Mouse (Mus musculus): ENCODE data around the gene Msi1. TPM values are rescaled to one million over a fixed set of nuclear protein-coding genes. Genes with fewer than 3 reads are reported as not detected.

Msi1 gene
- total RNA-seq, 2 experiments from 2014 or later: 27.0 to 33.2 TPM

DNA sequence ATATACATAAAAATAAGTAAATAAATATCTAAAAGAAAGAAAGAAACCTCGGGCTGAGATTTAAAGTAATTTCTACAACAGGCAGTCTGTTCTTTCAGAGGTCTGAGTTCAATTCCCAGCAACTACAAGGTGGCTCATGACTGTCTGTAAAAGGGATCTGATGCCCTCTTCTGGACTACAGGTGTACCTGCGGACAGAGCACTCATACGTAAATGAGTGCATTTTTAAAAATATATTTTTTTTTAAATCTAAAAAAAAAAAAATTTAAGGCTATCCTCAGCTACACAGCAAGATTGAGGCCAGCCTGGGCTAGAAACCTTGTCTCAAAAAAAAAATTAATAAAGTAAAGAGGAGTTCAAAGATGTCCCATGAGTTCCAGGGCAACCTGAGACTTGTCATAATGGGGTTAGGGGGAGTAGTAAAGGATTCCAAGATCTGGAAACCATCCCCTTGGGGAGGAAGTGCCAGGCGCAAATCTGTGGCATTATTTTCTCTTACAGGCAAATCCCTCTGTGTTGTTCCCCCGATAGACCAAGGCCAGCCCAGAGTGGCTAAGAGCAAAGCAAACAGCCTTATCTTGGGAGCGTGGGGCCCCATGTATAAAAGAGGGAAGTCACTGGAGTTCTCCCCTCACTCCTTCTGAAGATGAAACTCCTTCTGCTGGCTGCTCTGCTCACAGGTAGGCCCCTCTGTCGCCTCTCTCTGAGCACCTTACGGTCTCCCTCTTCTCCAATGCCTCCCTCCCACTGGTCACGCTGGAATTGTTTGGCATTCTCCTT, 36.4 kb downstream of the Msi1 start, which contains the start of gene Pla2g1b:
Gene Pla2g1b (plus strand): TSS at position 621 of the 779 bp plus-strand sequence.
- no peak for DNase-seq (ENCODE audit: low spot score in 2 of 2)

DNA sequence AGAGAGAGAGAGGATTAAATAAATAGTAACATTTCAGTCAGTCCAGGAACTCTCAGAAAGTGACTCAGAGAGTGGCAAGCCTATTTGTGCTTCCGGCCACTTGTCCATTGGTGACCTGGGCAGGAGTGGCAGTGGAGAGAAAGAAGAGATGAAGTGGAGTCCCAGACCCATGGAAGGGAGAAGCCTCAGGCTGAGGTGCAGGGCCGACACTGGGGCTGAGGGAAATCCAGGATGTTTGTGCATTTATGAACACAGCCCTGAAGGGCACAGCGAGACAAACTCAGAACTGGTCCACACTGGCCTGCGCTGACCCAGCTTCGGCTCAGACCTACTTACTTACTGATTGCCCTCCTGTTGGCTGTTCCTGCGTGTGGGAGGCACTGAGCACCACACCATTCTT, 40.4 kb downstream of the Msi1 start:
- DNase-seq (ENCODE audit: low spot score in 2 of 2): no peak

GRCm38 (mm10) chr5:115470766-115471531, 41.5 kb downstream of the Msi1 start:
- no peak for DNase-seq (ENCODE audit: low spot score in 2 of 2)

DNA sequence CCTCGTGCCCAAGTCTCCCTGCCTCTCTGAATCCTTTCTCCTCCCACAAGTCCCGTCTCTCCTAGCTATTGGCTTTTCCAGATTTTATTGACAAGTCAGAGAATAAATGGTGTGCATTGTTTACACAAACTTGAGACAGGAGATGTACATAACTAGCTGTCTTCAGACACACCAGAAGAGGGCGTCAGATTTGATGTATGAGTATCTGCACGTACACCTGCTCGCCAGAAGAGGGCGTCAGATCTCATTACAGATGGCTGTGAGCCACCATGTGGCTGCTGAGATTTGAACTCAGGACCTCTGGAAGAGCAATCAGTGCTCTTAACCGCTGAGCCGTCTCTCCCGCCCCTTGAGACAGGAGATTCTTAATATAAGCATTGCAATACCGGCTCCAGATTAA, 43.8 kb downstream of the Msi1 start:
- no peak for DNase-seq (ENCODE audit: low spot score in 2 of 2)

DNA sequence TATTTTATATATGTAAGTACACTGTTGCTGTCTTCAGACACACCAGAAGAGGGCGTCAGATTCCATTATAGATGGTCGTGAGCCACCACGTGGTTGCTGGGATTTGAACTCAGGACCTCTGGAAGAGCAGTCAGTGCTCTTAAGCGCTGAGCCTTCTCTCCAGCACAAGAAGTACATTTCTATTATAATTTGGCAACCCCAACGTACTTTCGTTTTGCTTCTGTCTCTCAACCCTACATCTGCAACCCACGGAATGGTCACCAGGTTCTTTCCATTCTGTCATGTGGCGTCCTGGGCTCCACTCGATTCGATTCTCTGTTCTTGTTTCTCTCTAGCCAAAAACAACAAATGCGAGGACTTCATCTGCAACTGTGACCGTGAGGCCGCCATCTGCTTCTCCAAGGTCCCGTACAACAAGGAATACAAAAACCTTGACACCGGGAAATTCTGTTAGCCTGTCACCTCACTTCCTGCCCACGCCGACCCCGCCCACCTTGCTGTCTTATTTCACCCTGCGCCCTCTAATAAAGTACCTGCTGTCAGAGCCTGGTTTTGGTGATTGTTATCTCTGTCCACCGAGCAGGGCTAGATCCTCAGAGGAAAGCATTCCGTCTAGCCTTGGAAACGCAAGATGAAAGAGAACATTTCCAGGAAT, 44.9 kb downstream of the Msi1 start:
- no peak for DNase-seq (ENCODE audit: low spot score in 2 of 2)

- no peak for DNase-seq (ENCODE audit: low spot score in 2 of 2)
These were observed 46.1 kb downstream of the Msi1 start for GRCm38 (mm10) chr5:115475337-115476106.

DNA sequence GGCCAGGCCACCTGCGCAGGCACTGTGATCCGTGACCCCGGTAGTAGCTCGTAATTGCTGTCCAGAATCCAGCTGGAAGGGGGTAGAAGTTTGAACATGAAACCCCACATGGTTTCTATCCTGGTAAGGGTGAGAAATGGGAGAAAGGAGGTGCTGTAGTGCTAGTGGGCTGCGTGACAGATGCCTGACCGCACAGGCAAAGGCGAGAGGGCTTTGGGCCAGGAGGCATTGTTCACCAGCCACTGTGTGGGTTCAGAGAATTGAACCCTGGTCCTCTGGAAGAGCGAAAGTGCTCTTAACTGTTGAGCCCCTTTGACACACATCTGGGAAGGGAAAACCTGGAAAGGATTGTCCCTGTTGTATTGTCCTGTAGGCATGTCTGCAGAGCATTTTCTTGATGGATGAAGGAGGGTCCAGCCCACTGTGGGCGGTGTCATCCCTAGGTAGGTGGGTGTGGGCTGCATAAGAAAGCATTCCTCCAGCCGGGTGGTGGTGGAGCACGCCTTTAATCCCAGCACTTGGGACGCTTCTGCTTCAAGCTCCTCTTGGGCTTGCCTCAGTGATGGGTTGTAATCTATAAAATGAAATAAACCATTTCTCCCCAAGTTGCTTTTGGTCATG, 46.8 kb downstream of the Msi1 start:
- no peak for DNase-seq (ENCODE audit: low spot score in 2 of 2)

- no peak for DNase-seq (ENCODE audit: low spot score in 2 of 2)
These were observed 50.2 kb downstream of the Msi1 start for GRCm38 (mm10) chr5:115479561-115479960.

DNA sequence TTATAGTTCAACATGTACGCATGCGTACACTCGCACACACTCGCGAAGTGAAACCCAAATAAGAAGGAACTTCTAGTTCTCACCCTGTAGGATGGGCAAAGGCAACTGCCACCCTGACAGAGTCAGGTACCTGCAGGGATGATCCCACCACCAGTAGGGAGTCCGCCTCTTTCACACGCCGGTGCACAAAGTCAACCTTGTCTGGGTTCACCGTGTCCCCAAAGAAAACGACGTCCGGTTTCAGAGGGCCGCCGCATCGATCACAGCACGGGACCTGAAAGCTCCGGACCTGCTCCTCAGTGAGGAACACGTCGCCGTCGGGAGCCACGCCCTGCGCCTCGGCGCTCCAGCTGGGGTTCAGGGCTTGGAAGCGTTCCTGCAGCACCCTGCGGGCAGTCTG, 50.7 kb downstream of the Msi1 start:
- DNase-seq (ENCODE audit: low spot score in 2 of 2): no peak

- DNase-seq (ENCODE audit: low spot score in 2 of 2): no peak
These were observed 53.2 kb downstream of the Msi1 start for GRCm38 (mm10) chr5:115482390-115483265.

GRCm38 (mm10) chr5:115483385-115483784, 54.0 kb downstream of the Msi1 start:
- no peak for DNase-seq (ENCODE audit: low spot score in 2 of 2)

DNA sequence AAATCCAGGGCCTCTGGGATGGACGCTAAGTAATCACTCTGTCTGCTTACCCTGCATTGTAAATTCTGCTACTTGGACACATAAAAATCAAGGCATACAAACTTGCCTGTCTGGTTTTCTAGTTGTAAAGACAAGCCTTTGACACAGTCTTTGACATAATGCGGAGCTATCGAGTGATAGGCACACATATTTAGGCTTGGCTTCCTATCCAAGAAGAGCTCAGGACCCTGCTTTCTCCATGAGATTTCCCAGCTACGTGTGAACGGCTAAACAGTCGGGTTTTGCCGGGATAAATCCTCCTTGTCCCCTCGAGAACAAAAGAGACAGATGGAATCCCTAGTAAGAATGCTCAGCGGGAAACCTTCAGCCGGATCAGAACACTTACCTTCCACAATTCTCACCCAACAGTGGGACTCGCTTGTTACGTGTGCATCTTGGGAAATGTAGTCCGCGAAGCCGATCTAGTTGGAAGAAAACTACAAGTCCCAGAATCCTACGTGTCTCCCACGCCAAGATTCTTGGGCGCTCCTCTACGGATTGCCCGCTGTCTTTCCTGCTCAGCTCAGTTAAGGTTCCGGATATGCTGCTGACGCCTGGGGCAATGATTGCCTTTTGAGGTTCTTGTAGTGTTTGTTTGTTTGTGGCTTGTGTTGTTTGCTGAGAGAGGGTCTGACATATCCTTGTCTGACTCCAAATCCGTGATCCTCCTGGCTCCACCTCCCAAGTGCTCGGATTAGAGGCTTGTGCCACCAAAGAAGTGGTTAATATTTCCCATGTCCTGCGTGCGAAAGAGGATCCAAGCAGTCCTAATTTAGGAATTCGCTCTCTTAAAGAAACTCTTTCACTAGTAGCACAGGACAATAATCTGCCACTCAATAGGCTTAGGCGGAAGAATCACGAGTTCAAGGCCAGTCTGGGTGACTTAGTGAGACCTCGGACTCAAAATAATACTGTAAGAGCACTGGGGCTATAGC, 54.8 kb downstream of the Msi1 start, which contains the start of gene Sirt4:
Gene Sirt4 (minus strand): TSS at position 779 of the 974 bp plus-strand sequence.
- DNase-seq (ENCODE audit: low spot score in 2 of 2): peak in 1 of 2 experiments; percentile 50

GRCm38 (mm10) chr5:115484996-115485395, 55.6 kb downstream of the Msi1 start:
- no peak for DNase-seq (ENCODE audit: low spot score in 2 of 2)

- DNase-seq (ENCODE audit: low spot score in 2 of 2): no peak
These were observed 56.2 kb downstream of the Msi1 start for GRCm38 (mm10) chr5:115485489-115486205.

GRCm38 (mm10) chr5:115486726-115487125, 57.3 kb downstream of the Msi1 start:
- DNase-seq (ENCODE audit: low spot score in 2 of 2): no peak

GRCm38 (mm10) chr5:115487353-115487752, 58.0 kb downstream of the Msi1 start:
- no peak for DNase-seq (ENCODE audit: low spot score in 2 of 2)

- no peak for DNase-seq (ENCODE audit: low spot score in 2 of 2)
These were observed 58.7 kb downstream of the Msi1 start for GRCm38 (mm10) chr5:115487942-115488580.

All from adrenal gland, postnatal 4 days (tissue).